Mouse (Mus musculus) effector memory CD4-positive, alpha-beta T cell, adult 5 months (primary cell): Measurements from ENCODE around the gene Olfr122. TPM values are rescaled to one million over a fixed set of nuclear protein-coding genes. Genes with fewer than 3 reads are reported as not detected.

Experiments
- polyA plus RNA-seq: library from polyadenylated mRNA; unstranded; fragments of 100-300 nt; shearing (Covaris generic); gene quantifications from one replicate; pipeline ENCODE4 v1.2.1, GENCODE M21; 2017

Olfr122 gene
- not detected for polyA plus RNA-seq

GRCm38 (mm10) chr17:37768307-37768706 lies at the start of gene Olfr122:
Gene Olfr122, plus strand, starts transcription at chr17:37768607.

GRCm38 (mm10) chr17:37721508-37721907 lies 46.9 kb upstream of the Olfr122 start, which contains the start of gene Olfr120:
Gene Olfr120, plus strand, starts transcription at chr17:37721808.

GRCm38 (mm10) chr17:37793229-37793628 lies 24.8 kb downstream of the Olfr122 start, which contains the start of gene Olfr123:
Gene Olfr123, plus strand, starts transcription at chr17:37793529.

GRCm38 (mm10) chr17:37799588-37799987 lies 31.2 kb downstream of the Olfr122 start, which contains the start of gene Olfr124:
Gene Olfr124, plus strand, starts transcription at chr17:37799888.

Other genes with a start within 250 kb of the Olfr122 start
- gene Olfr112, start 199.2 kb upstream of the Olfr122 start, polyA plus RNA-seq: not detected
- not detected for gene Olfr113, start 190.9 kb upstream of the Olfr122 start, polyA plus RNA-seq
- gene Olfr114, start 175.9 kb upstream of the Olfr122 start, polyA plus RNA-seq: not detected
- gene Olfr115, start 141.5 kb upstream of the Olfr122 start, polyA plus RNA-seq: not detected
- gene Olfr116, start 141.4 kb upstream of the Olfr122 start, polyA plus RNA-seq: not detected
- 0.15 TPM for gene Olfr117, start 104.8 kb upstream of the Olfr122 start, polyA plus RNA-seq
- not detected for gene Olfr118, start 101.6 kb upstream of the Olfr122 start, polyA plus RNA-seq
- gene Olfr119, start 72.0 kb upstream of the Olfr122 start, polyA plus RNA-seq: not detected
- gene Olfr120, start 46.8 kb upstream of the Olfr122 start, polyA plus RNA-seq: not detected
- not detected for gene Olfr121, start 19.8 kb upstream of the Olfr122 start, polyA plus RNA-seq
- not detected for gene Olfr123, start 24.9 kb downstream of the Olfr122 start, polyA plus RNA-seq
- not detected for gene Olfr124, start 31.3 kb downstream of the Olfr122 start, polyA plus RNA-seq
- gene Olfr125, start 64.3 kb downstream of the Olfr122 start, polyA plus RNA-seq: not detected
- gene Olfr126, start 78.9 kb downstream of the Olfr122 start, polyA plus RNA-seq: not detected
- not detected for gene Olfr127, start 131.8 kb downstream of the Olfr122 start, polyA plus RNA-seq
- 0.15 TPM for gene Olfr128, start 151.9 kb downstream of the Olfr122 start, polyA plus RNA-seq
- not detected for gene Olfr761, start 184.5 kb downstream of the Olfr122 start, polyA plus RNA-seq